Mouse (Mus musculus): ENCODE measurements at regions not wholly inside any gene's neighbourhood (a gene's known extent, or its start where the extent isn't known, plus 50 kb on each side); places are given as distances from the start of the nearest gene placed in this dataset.
"Not testable (repeated sequence)": the region's sequence is repeated elsewhere in the genome, so short reads cannot be mapped to it uniquely, and the experiment has no call there.

DNA sequence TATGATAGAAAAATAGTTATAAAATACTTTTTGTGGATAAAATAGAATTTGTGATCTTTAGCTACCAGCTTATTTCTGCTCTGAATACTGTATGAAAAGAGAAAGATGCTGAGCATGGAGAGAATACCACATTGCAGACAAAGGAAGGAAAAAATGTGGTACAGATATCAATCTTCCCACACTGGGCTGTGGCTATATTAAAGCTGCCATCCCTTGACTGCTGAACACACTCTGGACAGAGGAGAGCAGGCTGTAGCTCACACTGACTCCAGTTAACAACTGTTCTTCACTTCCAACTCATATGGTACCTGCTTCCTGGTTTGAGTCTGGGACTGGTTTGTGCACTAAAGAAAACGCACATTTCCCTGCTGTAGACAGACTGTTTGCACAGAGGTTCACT lies 76.7 kb upstream of the Try4 start:
- no peak for DNase-seq (ENCODE audit: low spot score)

DNA sequence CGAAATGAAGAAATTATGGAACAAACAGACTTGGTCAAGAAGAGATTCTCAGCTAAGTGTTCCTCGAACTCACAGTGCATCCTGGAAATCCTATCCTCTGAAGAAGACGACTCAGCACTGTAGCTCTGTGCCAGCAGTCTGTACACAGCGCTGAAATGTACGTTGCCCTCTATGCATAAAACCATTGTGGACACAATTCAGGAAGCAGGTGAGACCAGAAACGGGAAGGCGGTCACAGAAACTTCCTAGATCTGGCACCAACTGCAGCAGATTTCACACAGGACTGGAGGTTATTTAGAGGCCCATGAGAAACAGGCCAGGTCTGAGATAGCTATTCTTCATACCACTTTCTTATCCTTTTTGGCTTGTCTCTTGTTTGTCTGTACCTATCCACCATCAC lies 83.7 kb upstream of the Try4 start:
- DNase-seq (ENCODE audit: low spot score) = no peak

GRCm38 (mm10) chr6:41215857-41216256 lies 86.2 kb upstream of the Try4 start:
- DNase-seq (ENCODE audit: low spot score) = no peak

DNA sequence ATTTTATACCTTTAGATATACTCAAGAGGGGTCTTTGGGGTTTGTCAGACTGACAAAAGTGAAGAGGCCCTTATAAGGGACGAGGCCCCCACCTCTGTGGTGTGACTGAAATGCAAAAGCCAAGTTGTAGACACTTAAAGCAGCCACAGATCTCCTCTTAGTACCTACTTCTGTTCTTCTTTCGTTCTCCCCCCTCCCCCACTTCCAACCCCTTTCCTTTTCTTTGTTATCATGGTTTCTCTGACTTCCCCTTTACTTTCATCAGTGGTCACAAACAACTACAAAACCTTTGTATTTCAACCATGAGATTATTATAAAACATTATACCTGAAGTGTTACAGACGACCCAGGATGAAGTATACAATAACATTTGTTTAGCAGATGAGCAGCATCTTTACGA lies 96.2 kb upstream of the Try4 start:
- no peak for DNase-seq (ENCODE audit: low spot score)

GRCm38 (mm10) chr6:41202882-41203281 lies 99.2 kb upstream of the Try4 start:
- no peak for DNase-seq (ENCODE audit: low spot score)

DNA sequence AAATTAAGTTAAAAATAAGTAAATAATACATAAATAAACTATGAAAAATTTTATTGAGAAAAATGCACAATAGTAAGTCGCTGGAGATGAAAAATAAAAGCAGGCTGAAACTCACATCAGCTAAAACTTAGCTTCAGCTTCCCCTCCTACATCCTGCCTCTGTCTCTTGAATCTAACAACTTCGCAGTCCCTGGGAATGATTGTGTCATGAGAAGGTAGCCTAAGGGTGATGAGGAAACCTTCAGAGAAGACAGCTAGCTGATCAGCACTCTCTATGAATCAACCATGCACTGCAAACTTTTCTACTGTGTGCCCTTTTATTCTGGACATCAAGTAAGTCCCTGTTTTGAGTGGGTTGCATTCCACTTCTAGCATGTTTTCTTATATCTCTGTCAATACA lies 99.8 kb upstream of the Try4 start:
- DNase-seq (ENCODE audit: low spot score) = no peak

DNA sequence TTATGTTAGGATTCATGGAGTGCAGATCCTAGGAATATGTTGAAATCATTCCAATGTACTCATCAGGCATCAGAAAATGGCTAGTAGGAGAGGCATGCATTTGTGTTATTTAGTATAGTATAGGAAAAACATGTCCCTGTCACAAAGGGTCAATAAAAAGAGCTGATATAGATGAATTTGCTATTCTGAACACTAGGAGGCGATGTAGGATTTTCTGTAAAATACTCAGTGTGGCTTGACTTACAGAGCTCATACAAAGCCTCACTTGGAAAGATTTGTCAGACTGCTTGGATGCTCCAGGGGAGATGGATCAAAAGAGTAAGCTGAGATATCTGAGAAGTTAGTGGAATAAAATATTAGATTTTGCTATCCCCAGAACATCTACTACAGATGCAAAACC lies 107.6 kb upstream of the Try4 start:
- no peak for DNase-seq (ENCODE audit: low spot score)

- DNase-seq (ENCODE audit: low spot score) = no peak
These were observed 110.2 kb upstream of the Try4 start for GRCm38 (mm10) chr6:41191734-41192326.

DNA sequence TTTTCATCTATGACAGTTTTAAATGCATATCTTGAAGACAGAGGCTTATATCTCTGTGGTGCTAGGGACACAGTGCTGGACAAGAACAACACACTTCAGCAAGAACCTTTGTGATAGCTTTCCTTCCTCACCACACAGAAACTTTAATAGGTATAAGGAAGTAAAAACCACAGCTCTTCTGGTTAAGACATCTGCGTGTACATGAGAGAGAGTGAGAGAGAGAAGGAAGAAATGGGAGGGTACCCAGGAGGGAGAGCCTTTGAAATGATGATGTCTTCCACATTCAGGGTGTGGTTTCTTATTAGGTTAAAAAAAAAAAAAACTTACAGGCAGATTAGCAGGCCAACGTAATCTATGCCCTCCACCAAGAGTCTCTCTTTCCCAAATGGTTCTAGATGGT lies 113.2 kb upstream of the Try4 start:
- DNase-seq (ENCODE audit: low spot score) = no peak

- DNase-seq (ENCODE audit: low spot score) = no peak
These were observed 114.1 kb upstream of the Try4 start for GRCm38 (mm10) chr6:41187966-41188365.

DNA sequence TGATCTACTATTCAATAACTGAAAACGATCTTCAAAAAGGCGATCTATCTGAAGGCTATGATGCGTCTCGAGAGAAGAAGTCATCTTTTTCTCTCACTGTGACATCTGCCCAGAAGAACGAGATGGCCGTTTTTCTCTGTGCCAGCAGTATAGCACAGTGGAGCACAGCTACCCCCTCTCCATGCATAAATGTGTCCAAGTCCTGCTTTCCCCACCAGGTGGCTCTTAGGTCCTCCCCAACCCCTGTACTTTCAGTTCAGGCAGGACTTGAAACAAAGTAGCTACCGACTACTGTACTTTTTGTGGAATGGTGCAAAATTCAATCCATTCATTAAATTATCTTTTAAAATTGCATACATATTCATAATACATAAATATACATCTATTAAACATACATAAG lies 123.2 kb upstream of the Try4 start:
- no peak for DNase-seq (ENCODE audit: low spot score)

- DNase-seq (ENCODE audit: low spot score) = no peak
These were observed 124.0 kb upstream of the Try4 start for GRCm38 (mm10) chr6:41178019-41178418.

- no peak for DNase-seq (ENCODE audit: low spot score)
These were observed 124.9 kb upstream of the Try4 start for GRCm38 (mm10) chr6:41177152-41177551.

DNA sequence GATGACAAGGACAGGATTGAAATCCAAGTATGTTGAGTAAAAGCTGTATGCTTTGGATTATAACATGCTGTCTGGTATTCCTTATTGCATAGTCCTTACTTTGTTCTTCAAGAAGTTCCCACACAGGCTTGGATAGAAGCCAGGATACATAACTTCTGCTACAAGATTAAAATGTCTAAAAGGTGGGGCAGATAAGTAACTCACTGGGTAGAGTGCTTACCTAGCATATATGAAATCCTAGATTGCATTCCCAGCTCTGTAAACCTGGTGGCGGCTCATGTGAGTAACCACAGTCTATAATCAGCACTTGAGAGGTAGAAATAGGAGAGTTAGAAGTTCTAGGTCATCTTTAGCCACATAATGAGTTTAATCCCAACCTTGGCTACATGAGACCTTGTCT lies 126.0 kb upstream of the Try4 start:
- no peak for DNase-seq (ENCODE audit: low spot score)

DNA sequence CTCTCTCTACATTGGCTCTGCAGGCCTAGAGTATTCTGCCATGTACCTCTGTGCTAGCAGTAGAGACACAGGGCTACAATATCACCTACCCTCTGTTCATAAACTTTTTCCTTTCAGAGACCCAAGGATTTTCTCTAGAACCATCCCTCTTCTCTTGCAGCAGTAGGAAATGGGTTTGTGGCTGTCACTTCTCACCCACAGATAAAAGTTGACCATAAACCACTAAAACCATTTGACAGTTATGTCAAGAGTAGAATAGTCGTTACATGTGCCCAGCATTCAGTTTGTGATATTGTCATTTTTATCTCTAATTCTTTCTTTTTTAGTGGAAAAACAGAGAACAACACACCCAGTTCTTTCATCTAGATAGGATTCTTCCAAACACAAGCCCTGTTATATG lies 128.2 kb upstream of the 2210010C04Rik start:
- no peak for DNase-seq (ENCODE audit: low spot score)

DNA sequence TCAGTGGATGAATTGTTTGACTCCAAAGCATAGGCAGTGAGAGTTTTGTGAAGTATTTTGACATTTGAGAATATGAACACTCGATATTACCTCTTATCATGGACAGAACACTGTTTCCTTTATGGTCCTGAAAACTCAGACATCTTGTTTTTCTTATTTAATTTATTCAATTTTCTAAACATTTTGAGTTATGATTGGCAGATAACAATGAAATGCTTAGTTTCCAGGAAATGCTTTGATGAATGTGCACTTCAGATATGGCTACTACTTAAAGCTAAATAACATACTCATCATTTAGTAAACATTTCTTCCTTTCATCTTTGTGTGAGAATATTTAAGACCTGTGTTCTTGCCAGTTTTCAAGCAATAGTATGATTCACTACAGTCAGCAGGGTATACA lies 126.4 kb upstream of the 2210010C04Rik start:
- no peak for DNase-seq (ENCODE audit: low spot score)

DNA sequence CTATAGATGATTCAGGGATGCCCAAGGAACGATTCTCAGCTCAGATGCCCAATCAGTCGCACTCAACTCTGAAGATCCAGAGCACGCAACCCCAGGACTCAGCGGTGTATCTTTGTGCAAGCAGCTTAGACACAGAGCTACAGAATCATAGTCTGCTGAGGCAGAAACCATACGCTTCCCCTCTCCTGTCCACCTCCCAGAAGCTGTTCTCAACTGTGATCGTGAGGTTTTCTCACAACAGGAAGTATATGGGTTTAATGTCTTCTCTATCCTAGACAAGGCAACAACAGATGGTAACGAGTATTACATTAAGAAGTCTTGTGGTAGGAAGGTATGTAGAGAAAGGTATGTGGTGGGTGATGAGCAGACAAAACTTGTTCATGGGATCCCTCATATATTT lies 116.8 kb upstream of the 2210010C04Rik start:
- DNase-seq (ENCODE audit: low spot score) = no peak

DNA sequence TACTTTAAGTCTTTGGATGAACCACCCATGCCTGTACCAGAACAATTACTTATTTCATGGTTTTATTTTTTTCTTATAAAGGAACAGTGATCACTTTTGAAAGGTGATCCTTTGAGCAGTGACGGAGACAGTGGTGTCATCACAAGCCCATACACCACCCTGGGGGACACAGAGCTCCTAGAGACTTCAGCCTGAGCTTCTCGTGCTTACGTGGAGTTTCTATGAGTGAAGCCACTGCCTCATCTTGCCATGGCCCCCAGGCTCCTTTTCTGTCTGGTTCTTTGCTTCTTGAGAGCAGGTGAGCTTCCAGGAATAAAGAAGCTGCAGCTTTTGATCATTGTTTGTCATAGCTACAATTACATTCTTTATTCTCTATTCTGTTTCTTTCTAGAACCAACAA lies 116.2 kb upstream of the 2210010C04Rik start:
- no peak for DNase-seq (ENCODE audit: low spot score)

DNA sequence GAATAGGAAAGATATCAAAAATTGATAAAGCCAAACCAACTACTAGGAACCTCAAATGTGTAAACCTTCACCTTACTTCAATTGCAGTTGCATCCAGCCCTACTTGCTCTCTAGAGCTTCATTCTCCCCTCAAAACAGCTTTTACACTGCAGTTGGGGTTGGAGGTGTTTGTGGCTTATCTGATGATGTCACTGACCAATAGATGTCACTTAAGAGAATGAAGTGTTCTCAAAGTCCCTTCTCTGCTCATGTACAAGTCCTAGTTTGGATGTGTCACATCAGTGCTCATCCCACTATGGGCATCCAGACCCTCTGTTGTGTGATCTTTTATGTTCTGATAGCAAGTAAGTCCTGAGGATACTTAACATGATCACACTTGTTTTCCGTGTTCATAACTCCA lies 105.6 kb upstream of the 2210010C04Rik start:
- no peak for DNase-seq (ENCODE audit: low spot score)

DNA sequence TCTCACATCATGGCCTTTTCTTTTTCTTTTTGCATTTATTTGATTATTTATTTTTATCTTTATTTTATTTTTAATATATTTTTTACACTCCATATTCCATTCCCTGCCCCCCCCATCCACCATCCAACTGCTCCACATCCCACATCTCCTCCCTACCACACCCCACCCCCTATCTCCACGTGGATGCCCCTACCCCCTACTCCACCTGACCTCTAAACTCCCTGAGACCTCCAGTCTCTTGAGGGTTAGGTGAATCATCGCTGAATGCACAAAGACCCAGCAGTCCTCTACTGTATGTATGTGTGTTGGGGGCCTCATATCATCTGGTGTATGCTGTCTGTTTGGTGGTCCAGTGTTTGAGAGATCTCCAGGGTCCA lies 102.1 kb upstream of the 2210010C04Rik start:
- DNase-seq (ENCODE audit: low spot score) = not testable (repeated sequence)

DNA sequence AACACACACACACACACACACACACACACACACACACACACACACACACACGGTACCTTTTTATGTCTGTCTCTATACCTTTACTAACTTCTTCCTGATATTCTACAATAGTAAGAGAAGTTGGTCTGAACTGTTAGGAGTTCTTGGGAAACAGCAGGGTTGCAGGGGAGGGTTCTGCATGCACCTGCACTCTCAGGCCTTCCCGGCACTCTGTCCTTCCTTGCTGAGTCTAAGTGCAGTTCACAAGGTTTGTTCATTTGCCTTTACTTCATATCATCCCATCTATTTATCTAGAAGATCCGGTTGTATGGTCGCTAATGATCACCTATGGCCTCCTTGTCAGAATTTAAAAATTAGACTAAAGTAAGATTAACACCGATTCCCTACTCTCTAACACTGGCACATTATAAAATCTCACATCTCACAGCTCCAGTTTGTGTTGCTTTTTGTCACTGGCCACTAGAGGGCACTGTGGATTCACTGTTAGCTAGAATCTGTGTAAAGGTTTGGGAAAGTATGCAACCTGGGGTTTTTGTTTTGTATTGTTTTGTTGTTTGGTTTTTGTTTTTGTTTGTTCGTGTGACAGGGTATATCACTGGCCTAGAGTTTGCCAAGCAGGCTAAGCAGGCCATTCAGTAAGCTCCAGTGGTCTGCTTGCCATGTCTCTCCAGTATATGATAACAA lies 101.5 kb upstream of the 2210010C04Rik start:
- peak; percentile 86 for DNase-seq (ENCODE audit: low spot score)

GRCm38 (mm10) chr6:41135160-41135559 lies 99.9 kb upstream of the 2210010C04Rik start:
- DNase-seq (ENCODE audit: low spot score) = no peak

DNA sequence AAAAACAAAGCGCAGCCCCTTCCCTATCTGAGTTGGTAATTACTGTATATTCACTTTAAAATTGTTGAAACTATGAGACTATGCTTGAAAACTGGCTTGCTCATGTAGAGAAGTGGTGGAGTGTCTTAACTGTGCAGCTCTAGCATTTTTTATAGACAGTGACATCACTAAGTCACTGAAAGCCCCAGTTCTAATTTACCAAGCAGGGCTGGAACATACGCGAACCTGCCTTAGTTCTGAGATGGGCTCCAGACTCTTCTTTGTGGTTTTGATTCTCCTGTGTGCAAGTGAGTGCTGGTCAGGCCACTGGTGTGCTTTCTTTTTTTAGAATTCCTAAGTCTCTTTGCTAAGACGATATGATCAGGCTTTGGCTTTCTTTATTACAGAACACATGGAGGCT lies 94.6 kb upstream of the 2210010C04Rik start:
- no peak for DNase-seq (ENCODE audit: low spot score)

DNA sequence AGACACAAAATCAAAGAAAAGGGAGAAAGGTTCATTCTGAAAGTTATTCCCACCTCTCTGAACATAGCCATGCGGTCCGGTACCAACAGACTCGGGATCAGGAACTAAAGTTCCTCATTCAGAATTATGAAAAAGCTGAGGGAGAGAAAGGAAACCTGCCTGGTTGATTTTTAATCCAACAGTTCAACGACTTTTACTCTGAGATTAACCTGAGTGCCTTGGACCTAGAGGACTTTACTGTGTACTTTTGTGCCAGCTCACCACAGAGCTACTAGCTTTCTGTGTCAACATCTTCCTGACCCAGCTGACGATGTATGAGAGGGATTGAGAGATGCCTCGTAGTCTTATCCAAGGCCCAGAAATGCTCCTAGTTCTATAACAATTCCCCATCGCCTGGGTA lies 92.5 kb upstream of the 2210010C04Rik start:
- no peak for DNase-seq (ENCODE audit: low spot score)
